Mouse (Mus musculus): ENCODE results near the gene Cntrl. TPM values are rescaled to one million over a fixed set of nuclear protein-coding genes. Genes with fewer than 3 reads are reported as not detected.

Gene Cntrl
- polyA plus RNA-seq, 1 experiment from 2014 or later = 16.3 TPM

DNA sequence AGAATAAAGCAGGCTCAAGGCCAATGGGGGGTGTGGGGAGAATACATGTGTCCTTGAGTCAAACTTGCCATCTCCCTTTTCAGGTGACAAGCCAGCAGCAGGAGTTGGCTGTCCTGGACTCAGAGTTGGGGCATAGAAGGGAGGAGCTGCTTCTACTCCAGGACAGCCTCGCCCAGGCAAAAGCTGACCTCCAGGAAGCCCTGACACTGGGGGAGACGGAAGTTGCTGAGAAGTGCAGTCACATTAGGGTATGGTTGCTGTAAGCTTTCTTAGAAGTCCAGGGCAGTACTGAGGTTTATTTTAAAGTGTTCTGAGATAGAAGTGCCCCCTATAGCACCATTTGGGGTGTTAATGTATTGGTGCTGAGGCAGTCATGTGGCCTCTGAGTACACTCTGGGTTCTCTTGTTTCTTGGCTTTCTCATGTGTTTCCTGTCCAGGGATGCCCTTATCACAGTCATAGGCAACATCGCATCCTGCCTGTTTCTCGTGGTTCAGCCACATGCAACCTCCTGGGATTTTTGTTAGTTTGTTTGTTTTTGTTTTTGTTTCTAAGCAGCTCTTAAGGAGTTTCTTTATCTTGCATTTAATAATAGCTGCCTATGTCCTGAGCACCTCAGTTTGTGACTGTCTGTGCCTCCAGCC is 52.7 kb downstream of the Cntrl start:
- 94% methylated on average over 4 of the region's 4 CpGs for WGBS
- H3K36me3 ChIP-seq (ENCODE audit: control insufficient read depth, insufficient read depth) = peaks cover 26% of the 10 kb centered on the region
- no peaks in the 10 kb centered on the region for H3K9me3 ChIP-seq (ENCODE audit: control insufficient read depth, low read length)
- H3K4me2 ChIP-seq (ENCODE audit: low read length) = no peak overlapping the region
- no peak overlapping the region for H3K4me3 ChIP-seq (replicated peaks; ENCODE audit: low read length)
- H3K9ac ChIP-seq (replicated peaks; ENCODE audit: low read depth, low read length) = no peak overlapping the region
- no peaks in the 10 kb centered on the region for H3K27me3 ChIP-seq (replicated peaks; ENCODE audit: control insufficient read depth, insufficient read depth, low read length)
- no peak overlapping the region for H3K27ac ChIP-seq (ENCODE audit: low read length)
- H3K4me1 ChIP-seq (replicated peaks; ENCODE audit: control insufficient read depth, insufficient read depth, low read length) = no peaks in the 10 kb centered on the region
- ATAC-seq = no peak

DNA sequence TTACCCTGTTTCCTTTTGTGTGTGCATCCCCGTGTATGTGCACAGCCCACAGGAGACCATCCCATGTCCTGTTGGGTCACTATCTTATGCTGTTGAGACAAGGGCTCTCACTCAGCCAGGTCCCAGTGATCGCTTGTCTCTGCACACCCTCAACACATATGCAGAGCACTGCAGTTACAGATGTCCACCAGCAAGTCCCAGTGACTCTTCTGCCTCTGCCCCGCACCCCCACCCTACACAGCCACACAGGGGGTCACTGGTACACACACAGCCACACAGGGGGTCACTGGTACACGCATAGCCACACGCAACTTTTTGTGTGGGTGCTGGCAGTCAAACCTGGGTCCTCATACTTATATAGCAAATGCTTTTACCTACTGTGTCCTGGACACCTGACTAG is 54.1 kb downstream of the Cntrl start:
- no peak for ATAC-seq
- H3K27me3 ChIP-seq (replicated peaks; ENCODE audit: control insufficient read depth, insufficient read depth, low read length) = no peaks in the 10 kb centered on the region
- H3K9me3 ChIP-seq (ENCODE audit: control insufficient read depth, low read length) = no peaks in the 10 kb centered on the region
- 94% methylated on average over 5 of the region's 5 CpGs for WGBS
- H3K4me1 ChIP-seq (replicated peaks; ENCODE audit: control insufficient read depth, insufficient read depth, low read length) = no peaks in the 10 kb centered on the region
- H3K9ac ChIP-seq (replicated peaks; ENCODE audit: low read depth, low read length) = no peak overlapping the region
- H3K4me3 ChIP-seq (replicated peaks; ENCODE audit: low read length) = no peak overlapping the region
- H3K27ac ChIP-seq (ENCODE audit: low read length) = no peak overlapping the region
- no peak overlapping the region for H3K4me2 ChIP-seq (ENCODE audit: low read length)
- H3K36me3 ChIP-seq (ENCODE audit: control insufficient read depth, insufficient read depth) = peaks cover 27% of the 10 kb centered on the region

DNA sequence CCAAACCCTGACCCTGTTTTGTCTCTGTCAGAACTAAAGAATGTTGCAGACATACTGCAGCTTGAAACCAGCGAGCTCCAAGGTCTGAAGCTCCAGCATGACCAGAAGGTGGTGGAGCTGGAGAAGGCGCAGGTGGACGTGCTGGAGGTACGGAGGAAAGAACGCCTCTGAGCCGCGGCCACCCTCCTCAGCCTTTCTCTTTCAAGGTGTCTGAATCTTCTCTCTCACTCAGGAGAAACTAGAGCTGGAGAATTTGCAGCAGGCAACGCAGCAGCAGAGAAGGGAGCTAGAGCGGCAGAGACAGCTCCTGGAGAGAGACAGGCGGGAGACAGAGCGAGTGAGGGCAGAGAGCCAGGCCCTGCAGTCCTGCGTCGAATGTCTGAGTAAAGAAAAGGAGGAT is 56.1 kb downstream of the Cntrl start:
- no peaks in the 10 kb centered on the region for H3K27me3 ChIP-seq (replicated peaks; ENCODE audit: control insufficient read depth, insufficient read depth, low read length)
- H3K27ac ChIP-seq (ENCODE audit: low read length) = no peak overlapping the region
- H3K4me2 ChIP-seq (ENCODE audit: low read length) = no peak overlapping the region
- H3K4me1 ChIP-seq (replicated peaks; ENCODE audit: control insufficient read depth, insufficient read depth, low read length) = no peaks in the 10 kb centered on the region
- no peak for ATAC-seq
- no peak overlapping the region for H3K9ac ChIP-seq (replicated peaks; ENCODE audit: low read depth, low read length)
- H3K36me3 ChIP-seq (ENCODE audit: control insufficient read depth, insufficient read depth) = peaks cover 28% of the 10 kb centered on the region
- 93% methylated on average over 13 of the region's 13 CpGs for WGBS
- no peak overlapping the region for H3K4me3 ChIP-seq (replicated peaks; ENCODE audit: low read length)
- H3K9me3 ChIP-seq (ENCODE audit: control insufficient read depth, low read length) = no peaks in the 10 kb centered on the region

DNA sequence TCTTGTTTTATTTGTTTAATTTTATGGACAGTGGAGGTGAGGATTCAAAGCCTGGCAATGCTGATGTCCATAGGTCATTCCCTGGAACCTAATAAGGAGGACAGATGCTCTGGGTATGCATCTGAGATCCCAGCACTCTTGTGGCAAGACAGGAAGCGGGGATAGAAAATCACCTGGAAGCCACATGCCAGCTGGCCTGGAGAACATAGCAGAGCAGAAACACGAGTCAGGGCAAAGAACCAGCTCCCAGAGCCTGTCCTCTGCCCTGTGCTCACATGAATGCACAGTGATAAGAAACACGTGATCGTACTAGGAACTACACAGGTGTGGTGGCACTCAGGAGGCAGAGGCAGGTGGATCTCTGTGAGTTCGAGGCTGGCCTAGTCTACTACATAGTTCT is 57.5 kb downstream of the Cntrl start:
- Histone ChIP-seq H3K4me3 (replicated peaks; ENCODE audit: low read length) (no peak overlapping the region), H3K9ac (replicated peaks; ENCODE audit: low read depth, low read length) (no peak overlapping the region), H3K9me3 (ENCODE audit: control insufficient read depth, low read length) (no peaks in the 10 kb centered on the region), H3K4me1 (replicated peaks; ENCODE audit: control insufficient read depth, insufficient read depth, low read length) (no peaks in the 10 kb centered on the region), H3K4me2 (ENCODE audit: low read length) (no peak overlapping the region), H3K36me3 (ENCODE audit: control insufficient read depth, insufficient read depth) (peaks cover 35% of the 10 kb centered on the region), H3K27ac (ENCODE audit: low read length) (no peak overlapping the region), H3K27me3 (replicated peaks; ENCODE audit: control insufficient read depth, insufficient read depth, low read length) (no peaks in the 10 kb centered on the region)
- WGBS = 91% methylated on average over 5 of the region's 5 CpGs
- ATAC-seq = no peak

DNA sequence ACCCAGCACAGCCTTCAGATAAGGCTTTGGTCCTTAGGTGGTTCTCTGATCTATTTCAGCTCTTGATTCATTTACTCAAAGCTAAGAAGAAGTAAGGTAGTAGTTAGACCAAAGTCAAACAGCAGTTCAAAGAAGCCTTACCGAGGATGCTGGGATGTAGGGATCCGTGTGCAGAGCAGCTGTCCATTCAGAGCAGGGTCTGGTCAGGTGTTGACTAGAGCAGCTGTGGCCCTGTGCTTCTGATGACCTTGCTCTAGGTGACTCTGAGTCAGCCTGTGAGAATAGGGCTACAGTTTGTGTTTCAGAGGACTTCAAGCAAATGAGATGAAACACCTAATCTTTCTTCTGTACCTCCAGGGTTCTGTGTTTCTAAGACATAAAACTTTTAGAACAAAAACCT is 60.2 kb downstream of the Cntrl start:
- Histone ChIP-seq H3K36me3 (ENCODE audit: control insufficient read depth, insufficient read depth) (peaks cover 38% of the 10 kb centered on the region), H3K4me1 (replicated peaks; ENCODE audit: control insufficient read depth, insufficient read depth, low read length) (no peaks in the 10 kb centered on the region), H3K4me2 (ENCODE audit: low read length) (no peak overlapping the region), H3K4me3 (replicated peaks; ENCODE audit: low read length) (no peak overlapping the region), H3K27ac (ENCODE audit: low read length) (no peak overlapping the region), H3K9ac (replicated peaks; ENCODE audit: low read depth, low read length) (no peak overlapping the region), H3K9me3 (ENCODE audit: control insufficient read depth, low read length) (no peaks in the 10 kb centered on the region), H3K27me3 (replicated peaks; ENCODE audit: control insufficient read depth, insufficient read depth, low read length) (no peaks in the 10 kb centered on the region)
- ATAC-seq = no peak
- 89% methylated on average over 2 of the region's 2 CpGs for WGBS

DNA sequence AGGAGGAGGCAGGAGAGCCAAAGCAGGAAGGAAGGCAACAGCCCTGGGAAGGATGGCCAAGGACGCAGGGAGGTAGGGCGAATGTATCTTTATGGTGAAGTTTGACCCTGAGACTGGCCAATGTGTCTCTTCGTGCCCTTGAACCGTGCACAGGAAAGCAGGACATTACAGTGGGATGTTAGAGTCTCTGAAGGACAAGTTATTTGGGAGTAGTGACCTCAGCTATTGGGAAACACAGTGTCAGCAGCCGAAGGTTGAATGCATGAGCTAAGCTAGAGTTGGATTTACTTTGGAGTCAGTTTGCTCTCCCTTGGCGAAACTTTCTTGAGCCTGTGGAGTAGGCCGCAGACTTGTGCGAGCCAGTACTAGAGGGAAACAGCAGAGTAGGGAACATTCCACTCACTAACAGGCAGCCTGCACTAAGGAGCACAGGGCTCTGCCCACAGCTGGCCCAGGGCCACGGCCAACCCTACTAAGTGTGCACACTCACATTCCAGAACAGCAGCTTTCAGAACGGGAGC is 62.1 kb downstream of the Cntrl start:
- Histone ChIP-seq H3K4me3 (replicated peaks; ENCODE audit: low read length) (no peak overlapping the region), H3K9me3 (ENCODE audit: control insufficient read depth, low read length) (no peaks in the 10 kb centered on the region), H3K27me3 (replicated peaks; ENCODE audit: control insufficient read depth, insufficient read depth, low read length) (no peaks in the 10 kb centered on the region), H3K4me2 (ENCODE audit: low read length) (no peak overlapping the region), H3K4me1 (replicated peaks; ENCODE audit: control insufficient read depth, insufficient read depth, low read length) (no peaks in the 10 kb centered on the region), H3K36me3 (ENCODE audit: control insufficient read depth, insufficient read depth) (peaks cover 44% of the 10 kb centered on the region), H3K9ac (replicated peaks; ENCODE audit: low read depth, low read length) (no peak overlapping the region), H3K27ac (ENCODE audit: low read length) (no peak overlapping the region)
- ATAC-seq = no peak
- 89% methylated on average over 10 of the region's 10 CpGs for WGBS

DNA sequence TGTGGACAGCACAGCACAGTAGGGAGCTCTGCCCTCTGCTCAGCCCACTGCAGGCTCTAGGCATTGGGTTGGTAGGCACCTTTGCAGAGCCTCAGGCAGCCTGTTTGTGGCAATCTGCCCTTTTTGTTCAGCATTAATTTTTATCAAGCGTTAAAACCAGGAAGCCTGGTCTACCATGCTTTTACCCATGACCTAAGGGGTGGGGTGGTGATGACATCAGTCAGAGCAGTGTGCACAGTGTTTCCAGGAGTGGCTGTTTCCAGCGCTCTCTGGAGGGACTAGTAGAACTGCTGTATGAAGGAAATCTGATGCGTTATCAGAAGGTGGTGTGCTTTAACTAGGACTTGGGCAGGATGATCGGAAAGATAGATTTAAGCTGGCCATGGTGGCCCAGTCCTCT is 63.0 kb downstream of the Cntrl start:
- Histone ChIP-seq H3K4me1 (replicated peaks; ENCODE audit: control insufficient read depth, insufficient read depth, low read length) (no peaks in the 10 kb centered on the region), H3K27me3 (replicated peaks; ENCODE audit: control insufficient read depth, insufficient read depth, low read length) (no peaks in the 10 kb centered on the region), H3K9ac (replicated peaks; ENCODE audit: low read depth, low read length) (no peak overlapping the region), H3K9me3 (ENCODE audit: control insufficient read depth, low read length) (no peaks in the 10 kb centered on the region), H3K4me2 (ENCODE audit: low read length) (no peak overlapping the region), H3K4me3 (replicated peaks; ENCODE audit: low read length) (no peak overlapping the region), H3K27ac (ENCODE audit: low read length) (no peak overlapping the region), H3K36me3 (ENCODE audit: control insufficient read depth, insufficient read depth) (peaks cover 39% of the 10 kb centered on the region)
- WGBS = 94% methylated on average over 4 of the region's 4 CpGs
- ATAC-seq = no peak

DNA sequence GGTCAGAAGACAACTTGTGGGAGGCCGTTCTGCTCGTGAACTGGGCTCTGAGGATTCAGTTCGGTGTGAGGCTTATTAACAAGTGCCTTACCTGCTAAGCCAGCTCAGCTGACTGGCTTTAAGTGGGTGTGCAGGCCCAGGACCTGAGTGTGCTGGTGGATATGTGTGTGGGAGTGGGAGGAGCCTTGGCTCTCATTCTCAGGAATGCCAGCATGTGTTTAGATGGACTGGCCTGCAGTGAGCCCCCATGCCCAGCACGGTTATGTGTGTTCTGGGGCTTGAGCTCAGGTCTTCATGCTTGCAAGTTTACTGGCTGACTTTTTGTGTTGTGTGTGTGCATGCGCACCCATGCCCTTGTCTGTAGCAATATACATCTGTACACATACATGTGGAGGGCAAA is 64.4 kb downstream of the Cntrl start:
- Histone ChIP-seq H3K9ac (replicated peaks; ENCODE audit: low read depth, low read length) (no peak overlapping the region), H3K4me2 (ENCODE audit: low read length) (no peak overlapping the region), H3K4me1 (replicated peaks; ENCODE audit: control insufficient read depth, insufficient read depth, low read length) (no peaks in the 10 kb centered on the region), H3K27ac (ENCODE audit: low read length) (no peak overlapping the region), H3K36me3 (ENCODE audit: control insufficient read depth, insufficient read depth) (peaks cover 37% of the 10 kb centered on the region), H3K4me3 (replicated peaks; ENCODE audit: low read length) (no peak overlapping the region), H3K27me3 (replicated peaks; ENCODE audit: control insufficient read depth, insufficient read depth, low read length) (no peaks in the 10 kb centered on the region), H3K9me3 (ENCODE audit: control insufficient read depth, low read length) (no peaks in the 10 kb centered on the region)
- WGBS = 92% methylated on average over 5 of the region's 5 CpGs
- no peak for ATAC-seq

DNA sequence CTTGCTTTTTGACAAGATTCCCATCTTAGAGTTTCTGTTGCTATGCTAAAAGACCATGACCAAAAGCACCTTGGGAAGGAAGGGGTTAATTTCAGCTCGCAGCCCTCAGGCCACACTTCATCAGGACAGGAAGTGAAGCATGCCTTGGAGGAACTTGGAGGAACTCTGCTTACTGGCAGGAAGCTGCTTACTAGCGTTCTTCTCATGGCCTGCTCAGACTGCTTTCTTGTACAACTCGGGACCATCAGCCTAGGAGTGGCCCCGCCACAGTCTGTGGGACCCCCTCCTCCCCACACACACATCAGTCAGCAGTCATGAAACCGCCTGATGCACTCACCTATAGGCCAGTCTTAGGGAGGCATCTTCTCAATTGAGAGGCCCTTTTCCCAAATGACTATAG is 64.8 kb downstream of the Cntrl start:
- H3K4me3 ChIP-seq (replicated peaks; ENCODE audit: low read length) = no peak overlapping the region
- peaks cover 37% of the 10 kb centered on the region for H3K36me3 ChIP-seq (ENCODE audit: control insufficient read depth, insufficient read depth)
- no peaks in the 10 kb centered on the region for H3K27me3 ChIP-seq (replicated peaks; ENCODE audit: control insufficient read depth, insufficient read depth, low read length)
- ATAC-seq = no peak
- H3K9ac ChIP-seq (replicated peaks; ENCODE audit: low read depth, low read length) = no peak overlapping the region
- H3K4me2 ChIP-seq (ENCODE audit: low read length) = no peak overlapping the region
- no peak overlapping the region for H3K27ac ChIP-seq (ENCODE audit: low read length)
- H3K4me1 ChIP-seq (replicated peaks; ENCODE audit: control insufficient read depth, insufficient read depth, low read length) = no peaks in the 10 kb centered on the region
- WGBS = 67% methylated on average over 5 of the region's 5 CpGs
- H3K9me3 ChIP-seq (ENCODE audit: control insufficient read depth, low read length) = no peaks in the 10 kb centered on the region

Data from forebrain, embryonic 16.5 days (tissue).